Mouse (Mus musculus): ENCODE measurements at regions not wholly inside any gene's neighbourhood (a gene's known extent, or its start where the extent isn't known, plus 50 kb on each side); places are given as distances from the start of the nearest gene placed in this dataset.

DNA sequence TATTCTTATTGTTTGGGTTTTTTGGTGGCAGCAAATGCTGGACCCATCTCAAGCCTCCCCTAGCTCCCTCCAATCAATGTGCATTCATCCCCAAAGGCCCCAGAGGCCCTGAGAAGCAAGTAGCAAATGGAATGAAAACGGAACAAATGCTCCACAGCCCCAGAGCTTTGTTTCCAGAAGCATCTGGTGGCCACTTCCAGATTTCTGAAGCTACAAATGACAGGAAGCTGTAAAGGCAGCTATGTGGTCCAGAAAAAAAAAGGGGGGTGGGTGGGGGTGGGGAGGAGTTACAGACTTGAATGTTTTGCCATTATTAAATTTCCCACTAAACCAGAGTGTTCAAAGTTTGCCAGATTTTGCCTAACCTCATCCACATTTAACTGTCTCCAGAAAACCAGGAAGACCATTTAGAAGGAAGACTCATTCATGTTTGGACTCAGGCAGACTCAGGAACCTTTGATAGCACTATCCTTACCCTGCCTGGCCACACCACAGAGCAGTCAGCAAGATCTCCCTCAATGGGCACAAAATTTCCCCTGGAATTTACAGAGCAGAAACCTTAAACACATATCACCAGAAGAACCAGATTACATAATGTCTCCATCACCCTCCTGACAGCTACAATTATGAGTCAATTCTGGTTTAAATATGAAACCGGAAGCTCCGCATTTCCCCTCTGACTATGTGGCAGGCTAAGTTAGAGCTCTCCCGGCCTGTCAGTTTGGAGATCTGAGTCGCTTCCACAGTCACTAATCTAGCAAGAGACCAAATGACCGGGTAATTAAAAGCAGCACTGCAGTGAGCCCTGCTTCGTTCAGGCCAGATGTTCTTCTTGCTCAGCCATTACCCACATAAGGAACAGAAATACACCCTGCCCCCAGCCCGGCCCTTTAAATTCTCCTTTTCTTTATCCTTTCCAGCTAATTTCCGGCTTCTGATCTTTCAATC lies 93.4 kb downstream of the Tmco5 start:
- Histone ChIP-seq H3K4me2 (ENCODE audit: low read depth, low read length) (peak overlapping the region; percentile 30; the same call in 1 of the 2 replicates), H3K27ac (ENCODE audit: low read depth, low read length) (peak overlapping the region; percentile 40; the same call in 1 of the 2 replicates), H3K4me1 (ENCODE audit: control insufficient read depth, insufficient read depth, low read length) (peaks cover 7% of the 10 kb centered on the region), H3K9me3 (ENCODE audit: control insufficient read depth, low read length) (no peaks in the 10 kb centered on the region), H3K36me3 (ENCODE audit: control insufficient read depth, insufficient read depth, low read length) (no peaks in the 10 kb centered on the region), H3K27me3 (ENCODE audit: control insufficient read depth, insufficient read depth, low read length) (no peaks in the 10 kb centered on the region), H3K9ac (replicated peaks; ENCODE audit: low read depth, low read length) (no peak overlapping the region), H3K4me3 (ENCODE audit: low read depth, low read length) (no peak overlapping the region)
- no peak for ATAC-seq (ENCODE audit: low read depth)
- WGBS = 9% methylated on average over 9 of the region's 9 CpGs

DNA sequence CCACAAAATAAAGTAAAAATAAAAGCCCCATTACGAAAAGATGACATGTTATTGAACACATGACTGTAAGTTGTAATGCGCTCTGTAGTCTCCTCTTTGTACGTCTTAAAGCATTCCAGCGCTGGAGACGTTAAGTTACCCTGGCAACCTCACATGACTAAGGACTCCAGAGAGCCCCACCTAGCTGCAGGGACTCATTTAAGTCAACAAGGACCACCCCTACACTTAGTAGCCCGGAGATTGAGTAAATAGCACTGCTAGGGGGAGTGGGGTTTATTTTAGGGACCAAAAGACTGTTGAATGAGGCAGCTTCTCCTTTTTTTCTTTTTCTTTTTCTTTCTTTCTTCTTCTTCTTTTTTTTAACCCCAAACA lies 94.1 kb downstream of the Tmco5 start:
- WGBS = 2% methylated on average over 6 of the region's 6 CpGs
- no peak for ATAC-seq (ENCODE audit: low read depth)
- H3K27me3 ChIP-seq (ENCODE audit: control insufficient read depth, insufficient read depth, low read length) = no peaks in the 10 kb centered on the region
- H3K9ac ChIP-seq (replicated peaks; ENCODE audit: low read depth, low read length) = no peak overlapping the region
- H3K27ac ChIP-seq (ENCODE audit: low read depth, low read length) = no peak overlapping the region
- no peak overlapping the region for H3K4me3 ChIP-seq (ENCODE audit: low read depth, low read length)
- peak overlapping the region; percentile 30; the same call in 1 of the 2 replicates for H3K4me2 ChIP-seq (ENCODE audit: low read depth, low read length)
- no peaks in the 10 kb centered on the region for H3K36me3 ChIP-seq (ENCODE audit: control insufficient read depth, insufficient read depth, low read length)
- H3K4me1 ChIP-seq (ENCODE audit: control insufficient read depth, insufficient read depth, low read length) = peaks cover 11% of the 10 kb centered on the region
- no peaks in the 10 kb centered on the region for H3K9me3 ChIP-seq (ENCODE audit: control insufficient read depth, low read length)

- H3K4me3 ChIP-seq (ENCODE audit: low read depth, low read length) = no peak overlapping the region
- H3K27me3 ChIP-seq (ENCODE audit: control insufficient read depth, insufficient read depth, low read length) = no peaks in the 10 kb centered on the region
- H3K9me3 ChIP-seq (ENCODE audit: control insufficient read depth, low read length) = no peaks in the 10 kb centered on the region
- no peaks in the 10 kb centered on the region for H3K36me3 ChIP-seq (ENCODE audit: control insufficient read depth, insufficient read depth, low read length)
- peaks cover 11% of the 10 kb centered on the region for H3K4me1 ChIP-seq (ENCODE audit: control insufficient read depth, insufficient read depth, low read length)
- no peak overlapping the region for H3K27ac ChIP-seq (ENCODE audit: low read depth, low read length)
- ATAC-seq (ENCODE audit: low read depth) = no peak
- WGBS = 31% methylated on average over 3 of the region's 3 CpGs
- no peak overlapping the region for H3K9ac ChIP-seq (replicated peaks; ENCODE audit: low read depth, low read length)
- no peak overlapping the region for H3K4me2 ChIP-seq (ENCODE audit: low read depth, low read length)
These were observed 95.0 kb downstream of the Tmco5 start for GRCm38 (mm10) chr2:116973441-116973840.

DNA sequence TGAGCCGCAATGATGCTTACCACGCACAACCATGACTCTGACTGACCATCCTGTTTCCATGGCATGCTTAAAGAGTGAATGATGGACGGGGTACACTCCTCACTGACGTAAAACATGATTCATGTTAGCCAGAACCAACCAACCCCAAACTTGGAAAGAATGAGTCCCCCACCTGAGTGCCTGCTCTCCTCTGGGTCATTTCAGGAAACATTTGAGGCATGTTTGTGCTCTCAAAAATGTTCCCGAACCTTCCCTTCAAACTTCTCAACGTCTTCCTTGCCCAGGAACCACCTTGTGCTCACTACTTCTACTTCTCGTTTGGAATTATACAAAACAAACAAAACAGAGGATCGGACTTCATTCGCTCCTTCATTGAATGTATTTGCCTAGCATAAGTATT lies 95.7 kb downstream of the Tmco5 start:
- Histone ChIP-seq H3K27me3 (ENCODE audit: control insufficient read depth, insufficient read depth, low read length) (no peaks in the 10 kb centered on the region), H3K9ac (replicated peaks; ENCODE audit: low read depth, low read length) (no peak overlapping the region), H3K36me3 (ENCODE audit: control insufficient read depth, insufficient read depth, low read length) (no peaks in the 10 kb centered on the region), H3K4me2 (ENCODE audit: low read depth, low read length) (no peak overlapping the region; the same call in 1 of the 2 replicates), H3K9me3 (ENCODE audit: control insufficient read depth, low read length) (no peaks in the 10 kb centered on the region), H3K4me1 (ENCODE audit: control insufficient read depth, insufficient read depth, low read length) (peaks cover 11% of the 10 kb centered on the region), H3K4me3 (ENCODE audit: low read depth, low read length) (no peak overlapping the region), H3K27ac (ENCODE audit: low read depth, low read length) (peak overlapping the region; percentile 34; the same call in 1 of the 2 replicates)
- no peak for ATAC-seq (ENCODE audit: low read depth)
- 65% methylated on average over 9 of the region's 9 CpGs for WGBS

DNA sequence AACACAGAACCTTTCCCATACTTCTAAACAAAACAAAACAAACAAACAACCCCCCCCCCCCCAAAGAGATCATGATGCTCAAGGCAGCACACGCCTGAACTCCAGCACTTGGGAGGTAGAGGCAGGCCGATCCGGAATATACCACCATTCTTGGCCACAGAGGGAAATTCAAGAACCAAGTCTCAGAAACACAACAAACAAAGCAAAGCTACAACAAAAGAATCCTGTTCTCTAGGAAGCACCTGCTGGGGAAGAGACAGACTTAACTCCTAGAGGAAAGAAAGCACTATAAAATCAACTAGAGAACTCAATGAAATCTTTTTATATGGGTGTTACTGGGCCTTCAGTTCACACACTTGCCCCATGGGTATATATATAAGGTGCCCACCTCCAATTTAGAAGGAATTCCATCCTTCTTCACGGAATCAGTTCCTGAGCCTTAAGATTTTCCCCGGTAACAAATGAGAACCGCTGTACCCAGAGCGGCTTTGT lies 96.1 kb downstream of the Tmco5 start:
- Histone ChIP-seq H3K9ac (replicated peaks; ENCODE audit: low read depth, low read length) (peak overlapping the region; percentile 86), H3K9me3 (ENCODE audit: control insufficient read depth, low read length) (no peaks in the 10 kb centered on the region), H3K36me3 (ENCODE audit: control insufficient read depth, insufficient read depth, low read length) (no peaks in the 10 kb centered on the region), H3K27ac (ENCODE audit: low read depth, low read length) (peak overlapping the region; percentile 92), H3K4me3 (ENCODE audit: low read depth, low read length) (peak overlapping the region; percentile 51; the same call in 1 of the 2 replicates), H3K27me3 (ENCODE audit: control insufficient read depth, insufficient read depth, low read length) (no peaks in the 10 kb centered on the region), H3K4me2 (ENCODE audit: low read depth, low read length) (peak overlapping the region; percentile 70), H3K4me1 (ENCODE audit: control insufficient read depth, insufficient read depth, low read length) (peaks cover 11% of the 10 kb centered on the region)
- no peak for ATAC-seq (ENCODE audit: low read depth)
- WGBS = 10% methylated on average over 7 of the region's 7 CpGs

GRCm38 (mm10) chr2:116975091-116975600 lies 96.7 kb downstream of the Tmco5 start:
- no peaks in the 10 kb centered on the region for H3K36me3 ChIP-seq (ENCODE audit: control insufficient read depth, insufficient read depth, low read length)
- no peak; the same call in 1 of the 2 replicates for ATAC-seq (ENCODE audit: low read depth)
- H3K4me2 ChIP-seq (ENCODE audit: low read depth, low read length) = peak overlapping the region; percentile 70
- under 1% methylated on average over 14 of the region's 14 CpGs for WGBS
- H3K27ac ChIP-seq (ENCODE audit: low read depth, low read length) = peak overlapping the region; percentile 92
- H3K27me3 ChIP-seq (ENCODE audit: control insufficient read depth, insufficient read depth, low read length) = no peaks in the 10 kb centered on the region
- peak overlapping the region; percentile 51 for H3K4me3 ChIP-seq (ENCODE audit: low read depth, low read length)
- no peaks in the 10 kb centered on the region for H3K9me3 ChIP-seq (ENCODE audit: control insufficient read depth, low read length)
- H3K4me1 ChIP-seq (ENCODE audit: control insufficient read depth, insufficient read depth, low read length) = peaks cover 11% of the 10 kb centered on the region
- peak overlapping the region; percentile 86 for H3K9ac ChIP-seq (replicated peaks; ENCODE audit: low read depth, low read length)

GRCm38 (mm10) chr2:116975601-116976431 lies 97.3 kb downstream of the Tmco5 start:
- under 1% methylated on average over 50 of the region's 54 CpGs for WGBS
- H3K4me2 ChIP-seq (ENCODE audit: low read depth, low read length) = peak overlapping the region; percentile 70
- ATAC-seq (ENCODE audit: low read depth) = peak; percentile 95
- no peaks in the 10 kb centered on the region for H3K36me3 ChIP-seq (ENCODE audit: control insufficient read depth, insufficient read depth, low read length)
- peaks cover 11% of the 10 kb centered on the region for H3K4me1 ChIP-seq (ENCODE audit: control insufficient read depth, insufficient read depth, low read length)
- no peaks in the 10 kb centered on the region for H3K27me3 ChIP-seq (ENCODE audit: control insufficient read depth, insufficient read depth, low read length)
- H3K9me3 ChIP-seq (ENCODE audit: control insufficient read depth, low read length) = no peaks in the 10 kb centered on the region
- H3K4me3 ChIP-seq (ENCODE audit: low read depth, low read length) = peak overlapping the region; percentile 51
- H3K9ac ChIP-seq (replicated peaks; ENCODE audit: low read depth, low read length) = peak overlapping the region; percentile 86
- peak overlapping the region; percentile 92 for H3K27ac ChIP-seq (ENCODE audit: low read depth, low read length)

DNA sequence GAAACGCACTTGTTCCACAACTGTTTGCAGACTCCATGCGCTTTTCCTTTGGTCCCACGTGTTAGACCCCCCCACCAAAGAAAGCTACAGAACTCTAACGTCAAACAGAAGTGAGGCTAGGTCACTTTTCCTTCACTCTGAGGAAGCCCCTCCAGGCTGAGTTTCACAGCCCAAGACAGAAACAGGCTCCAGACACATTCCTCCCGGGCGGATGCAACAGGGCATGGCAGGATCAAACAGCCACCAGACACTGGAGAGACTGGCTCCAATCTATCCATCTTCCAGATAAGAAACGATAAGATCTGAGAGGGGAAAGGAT lies 97.9 kb downstream of the Tmco5 start:
- Histone ChIP-seq H3K9me3 (ENCODE audit: control insufficient read depth, low read length) (no peaks in the 10 kb centered on the region), H3K36me3 (ENCODE audit: control insufficient read depth, insufficient read depth, low read length) (no peaks in the 10 kb centered on the region), H3K27me3 (ENCODE audit: control insufficient read depth, insufficient read depth, low read length) (no peaks in the 10 kb centered on the region), H3K27ac (ENCODE audit: low read depth, low read length) (peak overlapping the region; percentile 92), H3K4me1 (ENCODE audit: control insufficient read depth, insufficient read depth, low read length) (peaks cover 11% of the 10 kb centered on the region), H3K4me3 (ENCODE audit: low read depth, low read length) (peak overlapping the region; percentile 51), H3K9ac (replicated peaks; ENCODE audit: low read depth, low read length) (peak overlapping the region; percentile 86; the same call in 1 of the 2 replicates), H3K4me2 (ENCODE audit: low read depth, low read length) (peak overlapping the region; percentile 70)
- WGBS = 0% methylated on average over 7 of the region's 7 CpGs
- ATAC-seq (ENCODE audit: low read depth) = no peak

Data from neural tube, embryonic 14.5 days (tissue).